Mouse (Mus musculus): ENCODE measurements around the gene Kcnip3. TPM values are rescaled to one million over a fixed set of nuclear protein-coding genes. Genes with fewer than 3 reads are reported as not detected.

The Kcnip3 gene
- polyA plus RNA-seq, 1 experiment from 2014 or later: 4.6 TPM

GRCm38 (mm10) chr2:127539494-127539893 is 17.6 kb upstream of the Kcnip3 start:
- Histone ChIP-seq H3K4me1 (replicated peaks; ENCODE audit: control insufficient read depth, insufficient read depth, low read length) (0 out of 2 replicates have a peak, but pooled peaks cover 2% of the 10 kb centered on the region), H3K27ac (ENCODE audit: low read depth, low read length) (no peak overlapping the region), H3K9ac (ENCODE audit: low read length) (no peak overlapping the region), H3K4me2 (ENCODE audit: low read depth, low read length, severe bottlenecking) (no peak overlapping the region), H3K27me3 (ENCODE audit: control insufficient read depth, insufficient read depth, low read length) (peaks cover 34% of the 10 kb centered on the region), H3K9me3 (ENCODE audit: control insufficient read depth, low read length) (no peaks in the 10 kb centered on the region), H3K36me3 (ENCODE audit: control insufficient read depth, insufficient read depth, low read length) (no peaks in the 10 kb centered on the region), H3K4me3 (ENCODE audit: low read depth, low read length) (no peak overlapping the region)
- ATAC-seq (replicated peaks; ENCODE audit: low FRiP score) (no peak), DNase-seq (ENCODE audit: low spot score) (no peak)
- WGBS: 17% methylated on average over 4 of the region's 4 CpGs

- 0 out of 2 replicates have a peak, but pooled peaks cover 2% of the 10 kb centered on the region for H3K4me1 ChIP-seq (replicated peaks; ENCODE audit: control insufficient read depth, insufficient read depth, low read length)
- no peak for DNase-seq (ENCODE audit: low spot score)
- ATAC-seq (replicated peaks; ENCODE audit: low FRiP score): no peak
- H3K36me3 ChIP-seq (ENCODE audit: control insufficient read depth, insufficient read depth, low read length): no peaks in the 10 kb centered on the region
- no peak overlapping the region for H3K9ac ChIP-seq (ENCODE audit: low read length)
- WGBS: 76% methylated on average over 3 of the region's 3 CpGs
- H3K4me3 ChIP-seq (ENCODE audit: low read depth, low read length): no peak overlapping the region
- H3K9me3 ChIP-seq (ENCODE audit: control insufficient read depth, low read length): no peaks in the 10 kb centered on the region
- H3K27ac ChIP-seq (ENCODE audit: low read depth, low read length): no peak overlapping the region
- H3K27me3 ChIP-seq (ENCODE audit: control insufficient read depth, insufficient read depth, low read length): peaks cover 29% of the 10 kb centered on the region
- no peak overlapping the region for H3K4me2 ChIP-seq (ENCODE audit: low read depth, low read length, severe bottlenecking)
These were observed 15.7 kb upstream of the Kcnip3 start for GRCm38 (mm10) chr2:127537548-127537947.

- no peak overlapping the region for H3K9ac ChIP-seq (ENCODE audit: low read length)
- peaks cover 10% of the 10 kb centered on the region for H3K27me3 ChIP-seq (ENCODE audit: control insufficient read depth, insufficient read depth, low read length)
- ATAC-seq (replicated peaks; ENCODE audit: low FRiP score) (no peak), DNase-seq (ENCODE audit: low spot score) (no peak)
- no peak overlapping the region for H3K4me3 ChIP-seq (ENCODE audit: low read depth, low read length)
- H3K4me2 ChIP-seq (ENCODE audit: low read depth, low read length, severe bottlenecking): no peak overlapping the region
- H3K4me1 ChIP-seq (replicated peaks; ENCODE audit: control insufficient read depth, insufficient read depth, low read length): no peaks in the 10 kb centered on the region
- H3K9me3 ChIP-seq (ENCODE audit: control insufficient read depth, low read length): no peaks in the 10 kb centered on the region
- H3K27ac ChIP-seq (ENCODE audit: low read depth, low read length): no peak overlapping the region
- no peaks in the 10 kb centered on the region for H3K36me3 ChIP-seq (ENCODE audit: control insufficient read depth, insufficient read depth, low read length)
- 91% methylated on average over 9 of the region's 9 CpGs for WGBS
These were observed 13.5 kb upstream of the Kcnip3 start for GRCm38 (mm10) chr2:127535363-127535762.

- Histone ChIP-seq H3K36me3 (ENCODE audit: control insufficient read depth, insufficient read depth, low read length) (no peaks in the 10 kb centered on the region), H3K4me3 (ENCODE audit: low read depth, low read length) (no peak overlapping the region)
These were observed 10.5 kb upstream of the Kcnip3 start for GRCm38 (mm10) chr2:127532379-127532778.

GRCm38 (mm10) chr2:127531592-127531991 is 9.7 kb upstream of the Kcnip3 start:
- no peaks in the 10 kb centered on the region for H3K4me1 ChIP-seq (replicated peaks; ENCODE audit: control insufficient read depth, insufficient read depth, low read length)
- ATAC-seq (replicated peaks; ENCODE audit: low FRiP score) (no peak), DNase-seq (ENCODE audit: low spot score) (no peak)
- H3K27me3 ChIP-seq (ENCODE audit: control insufficient read depth, insufficient read depth, low read length): no peaks in the 10 kb centered on the region
- H3K27ac ChIP-seq (ENCODE audit: low read depth, low read length): no peak overlapping the region
- no peak overlapping the region for H3K9ac ChIP-seq (ENCODE audit: low read length)
- H3K4me3 ChIP-seq (ENCODE audit: low read depth, low read length): no peak overlapping the region
- no peaks in the 10 kb centered on the region for H3K36me3 ChIP-seq (ENCODE audit: control insufficient read depth, insufficient read depth, low read length)
- H3K9me3 ChIP-seq (ENCODE audit: control insufficient read depth, low read length): no peaks in the 10 kb centered on the region
- no peak overlapping the region for H3K4me2 ChIP-seq (ENCODE audit: low read depth, low read length, severe bottlenecking)
- 91% methylated on average over 2 of the region's 2 CpGs for WGBS

More at GRCm38 (mm10) chr2:127532379-127532778, 10.5 kb upstream of the Kcnip3 start:
- 15% methylated on average over 9 of the region's 9 CpGs for WGBS
- H3K4me1 ChIP-seq (replicated peaks; ENCODE audit: control insufficient read depth, insufficient read depth, low read length): no peaks in the 10 kb centered on the region
- no peak overlapping the region for H3K9ac ChIP-seq (ENCODE audit: low read length)
- no peaks in the 10 kb centered on the region for H3K9me3 ChIP-seq (ENCODE audit: control insufficient read depth, low read length)
- ATAC-seq (replicated peaks; ENCODE audit: low FRiP score): no peak
- DNase-seq (ENCODE audit: low spot score): peak; percentile 62
- no peaks in the 10 kb centered on the region for H3K27me3 ChIP-seq (ENCODE audit: control insufficient read depth, insufficient read depth, low read length)
- H3K4me2 ChIP-seq (ENCODE audit: low read depth, low read length, severe bottlenecking): no peak overlapping the region
- no peak overlapping the region for H3K27ac ChIP-seq (ENCODE audit: low read depth, low read length)

- ATAC-seq (replicated peaks; ENCODE audit: low FRiP score): no peak
These were observed 8.5 kb upstream of the Kcnip3 start for GRCm38 (mm10) chr2:127530418-127530817.

GRCm38 (mm10) chr2:127525004-127525775 is 3.3 kb upstream of the Kcnip3 start:
- no peaks in the 10 kb centered on the region for H3K36me3 ChIP-seq (ENCODE audit: control insufficient read depth, insufficient read depth, low read length)
- no peaks in the 10 kb centered on the region for H3K9me3 ChIP-seq (ENCODE audit: control insufficient read depth, low read length)
- no peak overlapping the region for H3K9ac ChIP-seq (ENCODE audit: low read length)
- no peak overlapping the region for H3K4me2 ChIP-seq (ENCODE audit: low read depth, low read length, severe bottlenecking)
- H3K27ac ChIP-seq (ENCODE audit: low read depth, low read length): no peak overlapping the region
- ATAC-seq (replicated peaks; ENCODE audit: low FRiP score): no peak
- no peaks in the 10 kb centered on the region for H3K27me3 ChIP-seq (ENCODE audit: control insufficient read depth, insufficient read depth, low read length)
- H3K4me1 ChIP-seq (replicated peaks; ENCODE audit: control insufficient read depth, insufficient read depth, low read length): peaks cover 10% of the 10 kb centered on the region; the same call in 1 of the 2 replicates
- H3K4me3 ChIP-seq (ENCODE audit: low read depth, low read length): no peak overlapping the region
- WGBS: 82% methylated on average over 3 of the region's 3 CpGs
- no peak for DNase-seq (ENCODE audit: low spot score)

More at GRCm38 (mm10) chr2:127530418-127530817, 8.5 kb upstream of the Kcnip3 start:
- Histone ChIP-seq H3K9me3 (ENCODE audit: control insufficient read depth, low read length) (no peaks in the 10 kb centered on the region), H3K36me3 (ENCODE audit: control insufficient read depth, insufficient read depth, low read length) (no peaks in the 10 kb centered on the region), H3K27ac (ENCODE audit: low read depth, low read length) (no peak overlapping the region), H3K4me1 (replicated peaks; ENCODE audit: control insufficient read depth, insufficient read depth, low read length) (no peaks in the 10 kb centered on the region), H3K4me2 (ENCODE audit: low read depth, low read length, severe bottlenecking) (no peak overlapping the region), H3K27me3 (ENCODE audit: control insufficient read depth, insufficient read depth, low read length) (no peaks in the 10 kb centered on the region), H3K4me3 (ENCODE audit: low read depth, low read length) (no peak overlapping the region), H3K9ac (ENCODE audit: low read length) (no peak overlapping the region)
- no peak for DNase-seq (ENCODE audit: low spot score)
- 80% methylated on average over 3 of the region's 3 CpGs for WGBS

- H3K4me1 ChIP-seq (replicated peaks; ENCODE audit: control insufficient read depth, insufficient read depth, low read length): peaks cover 10% of the 10 kb centered on the region; the same call in 1 of the 2 replicates
- 70% methylated on average over 7 of the region's 7 CpGs for WGBS
- H3K9ac ChIP-seq (ENCODE audit: low read length): no peak overlapping the region
- no peak overlapping the region for H3K4me2 ChIP-seq (ENCODE audit: low read depth, low read length, severe bottlenecking)
- DNase-seq (ENCODE audit: low spot score) (no peak), ATAC-seq (replicated peaks; ENCODE audit: low FRiP score) (no peak)
- no peak overlapping the region for H3K27ac ChIP-seq (ENCODE audit: low read depth, low read length)
- no peaks in the 10 kb centered on the region for H3K27me3 ChIP-seq (ENCODE audit: control insufficient read depth, insufficient read depth, low read length)
- no peak overlapping the region for H3K4me3 ChIP-seq (ENCODE audit: low read depth, low read length)
- no peaks in the 10 kb centered on the region for H3K9me3 ChIP-seq (ENCODE audit: control insufficient read depth, low read length)
- no peaks in the 10 kb centered on the region for H3K36me3 ChIP-seq (ENCODE audit: control insufficient read depth, insufficient read depth, low read length)
These were observed 2.2 kb upstream of the Kcnip3 start for GRCm38 (mm10) chr2:127523950-127524729.
